Mouse (Mus musculus): ENCODE measurements around the gene Sgms1.
"Not testable (repeated sequence)": the region's sequence is repeated elsewhere in the genome, so short reads cannot be mapped to it uniquely, and the experiment has no call there.

Gene Sgms1

DNA sequence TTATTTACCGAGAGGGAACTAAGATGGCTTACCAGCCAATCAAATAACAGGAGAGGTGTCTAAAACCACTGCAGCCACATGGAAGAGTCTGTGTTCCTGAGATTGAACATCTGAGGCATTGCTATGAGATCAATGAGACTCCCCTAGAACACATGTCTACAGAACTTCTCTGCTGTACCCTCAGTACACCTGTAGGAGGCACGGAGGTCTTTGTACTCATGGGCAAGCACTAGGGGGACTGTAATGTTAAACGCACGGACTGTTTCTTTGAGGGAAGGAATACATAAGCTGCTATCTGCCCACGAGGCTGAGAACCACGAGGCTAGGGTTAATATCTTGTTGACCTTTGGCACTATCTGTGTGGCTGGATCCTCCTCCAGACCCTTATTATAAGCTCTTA, 237.0 kb downstream of the Sgms1 start:
- in situ Hi-C loops (cut with MboI, MseI) = no loop called here

- in situ Hi-C loops (cut with MboI, MseI) = no loop called here
Observed at GRCm38 (mm10) chr19:32148710-32149109, 240.8 kb downstream of the Sgms1 start.

GRCm38 (mm10) chr19:32142383-32142782, 247.1 kb downstream of the Sgms1 start:
- in situ Hi-C loops (cut with MboI, MseI) = no loop called here

- in situ Hi-C loops (cut with MboI, MseI) = no loop called here
Observed at GRCm38 (mm10) chr19:32138361-32139088, 251.0 kb downstream of the Sgms1 start.

DNA sequence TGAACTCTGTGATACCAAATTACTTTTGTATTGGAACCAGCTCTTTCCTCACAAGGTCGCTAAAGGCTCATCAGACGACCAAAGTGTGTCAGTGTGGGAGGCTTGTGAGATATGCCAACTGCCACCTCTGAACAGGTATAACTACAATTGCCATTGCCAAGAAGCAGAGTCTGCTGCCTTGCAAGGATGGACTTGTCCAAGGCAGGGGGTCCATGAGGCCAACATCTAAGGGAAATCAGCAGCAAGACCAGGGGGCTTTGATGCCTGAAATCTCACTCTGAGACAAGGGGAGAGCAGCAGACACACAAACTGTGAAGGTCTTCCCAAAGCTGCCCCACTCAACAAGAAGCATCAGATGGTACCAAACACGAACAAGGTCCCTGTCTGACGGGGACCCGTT, 251.6 kb downstream of the Sgms1 start:
- in situ Hi-C loops (cut with MboI, MseI) = no loop called here

- in situ Hi-C loops (cut with MboI, MseI) = no loop called here
Observed at GRCm38 (mm10) chr19:32136888-32137625, 252.5 kb downstream of the Sgms1 start.

DNA sequence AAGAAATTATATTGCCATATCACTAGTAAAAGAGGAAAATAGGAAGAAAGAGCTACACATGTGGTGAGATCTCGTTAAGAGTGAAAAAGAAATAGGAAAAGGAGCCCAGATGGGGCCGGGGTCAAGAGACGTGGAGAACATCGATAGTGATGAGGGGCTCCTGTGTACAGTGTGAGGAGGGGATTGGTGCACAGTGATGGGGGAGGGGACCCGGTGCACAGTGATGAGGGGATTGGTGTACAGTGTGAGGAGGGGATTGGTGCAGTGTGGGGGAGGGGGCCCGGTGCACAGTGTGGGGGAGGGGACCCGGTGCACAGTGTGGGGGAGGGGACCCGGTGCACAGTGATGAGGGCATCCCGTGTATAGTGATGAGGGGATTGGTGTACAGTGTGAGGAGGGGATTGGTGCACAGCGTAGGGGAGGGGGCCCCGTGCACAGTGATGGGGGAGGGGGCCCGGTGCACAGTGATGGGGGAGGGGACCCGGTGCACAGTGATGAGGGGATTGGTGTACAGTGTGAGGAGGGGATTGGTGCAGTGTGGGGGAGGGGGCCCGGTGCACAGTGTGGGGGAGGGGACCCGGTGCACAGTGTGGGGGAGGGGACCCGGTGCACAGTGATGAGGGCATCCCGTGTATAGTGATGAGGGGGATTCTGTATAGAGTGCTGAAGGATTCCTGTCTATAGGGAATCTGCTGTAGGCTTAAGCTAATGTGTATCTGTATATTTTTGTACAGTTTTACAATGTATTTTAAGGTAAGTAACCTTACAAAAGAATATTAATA, 257.6 kb downstream of the Sgms1 start:
- in situ Hi-C loops (cut with MboI, MseI) = not testable (repeated sequence)

- in situ Hi-C loops (cut with MboI, MseI) = no loop called here
Observed at GRCm38 (mm10) chr19:32129281-32129680, 260.2 kb downstream of the Sgms1 start.

GRCm38 (mm10) chr19:32127180-32127850, 262.2 kb downstream of the Sgms1 start:
- in situ Hi-C loops (cut with MboI, MseI) = no loop called here

GRCm38 (mm10) chr19:32124155-32124554, 265.4 kb downstream of the Sgms1 start:
- in situ Hi-C loops (cut with MboI, MseI) = no loop called here

DNA sequence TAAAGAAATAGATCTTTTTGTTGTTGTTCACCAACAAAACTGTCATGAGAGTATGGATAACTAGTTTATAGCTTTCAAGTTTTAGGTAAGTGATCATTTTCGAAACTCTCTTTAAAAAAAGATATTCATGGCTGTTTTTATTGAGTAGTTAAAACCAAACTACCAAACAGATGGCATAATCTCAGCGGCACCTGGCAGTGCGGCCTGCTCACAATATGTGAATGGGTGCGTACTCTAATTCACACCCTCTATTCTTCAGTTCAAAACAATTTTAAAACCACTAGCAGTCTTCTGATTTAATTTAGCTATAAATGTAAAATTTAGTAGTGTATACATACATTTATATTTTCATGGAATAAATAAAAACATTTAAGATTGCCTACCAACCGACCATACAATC, 266.3 kb downstream of the Sgms1 start:
- in situ Hi-C loops (cut with MboI, MseI) = no loop called here

- in situ Hi-C loops (cut with MboI, MseI) = no loop called here
Observed at GRCm38 (mm10) chr19:32120798-32121197, 268.7 kb downstream of the Sgms1 start.

GRCm38 (mm10) chr19:32119666-32120065, 269.8 kb downstream of the Sgms1 start:
- in situ Hi-C loops (cut with MboI, MseI) = no loop called here

DNA sequence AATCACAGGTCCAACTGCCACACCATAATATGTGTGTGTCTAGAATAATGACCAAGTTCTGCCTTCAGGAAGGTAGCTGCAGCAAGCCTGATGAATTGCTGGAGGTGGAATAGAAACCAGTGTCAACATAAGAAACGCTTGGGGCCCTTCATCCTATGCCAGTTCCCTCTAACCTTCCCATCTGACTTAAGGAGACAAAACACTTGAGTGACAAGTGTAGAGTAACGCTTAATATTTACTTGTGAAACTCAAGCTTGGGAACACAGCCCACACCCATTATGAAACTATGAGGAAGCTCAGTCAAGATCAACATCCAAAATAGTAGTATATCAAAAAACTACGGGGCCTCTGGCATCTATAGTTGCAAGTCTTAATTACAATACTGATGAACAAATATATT, 271.0 kb downstream of the Sgms1 start:
- in situ Hi-C loops (cut with MboI, MseI) = no loop called here

- in situ Hi-C loops (cut with MboI, MseI) = no loop called here
Observed at GRCm38 (mm10) chr19:32117484-32118018, 272.0 kb downstream of the Sgms1 start.

DNA sequence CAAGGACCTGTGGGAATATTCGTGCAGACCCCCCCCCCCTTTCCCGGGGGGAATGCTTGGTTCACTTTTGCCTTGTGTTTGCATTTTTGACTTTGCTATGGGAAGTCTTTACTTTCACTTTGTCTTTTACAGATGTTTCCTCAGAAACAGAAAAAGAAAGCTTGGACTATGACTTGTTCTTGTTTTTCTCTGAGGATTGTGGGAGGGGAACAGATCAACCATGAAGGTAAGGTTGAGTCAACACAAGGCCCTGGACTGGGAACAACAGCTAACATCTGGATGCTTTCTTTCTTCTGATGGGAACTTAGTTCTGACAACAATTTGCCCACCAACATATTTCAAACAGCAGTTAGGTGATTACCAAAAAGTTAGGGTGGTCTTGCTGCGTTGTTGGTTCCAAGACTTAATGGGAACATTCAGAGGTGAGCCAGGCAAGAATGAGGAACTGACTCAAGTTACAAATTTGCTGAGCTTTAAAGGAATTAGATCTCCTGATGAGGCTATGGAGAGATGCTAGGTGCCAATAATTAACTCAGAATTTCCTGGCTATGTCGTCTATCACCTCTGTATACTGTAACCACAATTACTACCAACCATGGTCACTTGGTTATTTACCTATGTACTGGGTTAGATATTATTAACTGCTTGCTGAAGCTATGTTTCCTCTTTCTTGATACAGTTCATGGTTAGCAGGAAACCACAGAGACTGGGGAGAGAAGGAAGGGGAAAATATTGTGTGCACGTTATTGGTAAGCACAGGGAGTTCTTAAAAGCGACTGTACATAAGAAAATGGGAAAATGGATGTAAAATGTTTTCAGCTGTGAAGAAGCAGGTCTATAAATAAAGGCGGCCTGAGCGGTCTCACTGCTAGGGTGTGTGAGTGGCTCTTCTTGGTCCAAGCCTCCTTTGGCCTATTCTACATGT, 277.4 kb downstream of the Sgms1 start:
- in situ Hi-C loops (cut with MboI, MseI) = no loop called here

- in situ Hi-C loops (cut with MboI, MseI) = no loop called here
Observed at GRCm38 (mm10) chr19:32107771-32108306, 281.7 kb downstream of the Sgms1 start, which contains the start of gene Asah2. Asah2 (minus strand) TSS chr19:32108211.

DNA sequence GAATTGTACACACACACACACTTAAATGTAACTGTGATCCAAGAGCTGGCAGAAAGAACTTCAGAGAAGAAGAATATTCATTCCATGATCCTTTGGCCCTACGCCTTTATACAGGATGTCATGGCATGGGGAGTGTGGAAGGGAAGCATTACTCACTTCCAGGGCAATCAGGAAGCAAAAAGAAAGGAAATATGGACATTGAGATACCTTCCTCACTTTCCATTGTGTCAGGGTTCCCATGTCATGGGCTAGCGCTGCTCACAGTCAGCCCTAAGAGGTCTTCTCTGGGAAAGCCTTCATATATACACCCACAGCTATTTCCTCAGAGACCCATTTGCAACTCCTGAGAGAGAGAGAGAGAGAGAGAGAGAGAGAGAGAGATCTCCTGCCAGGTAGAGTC, 282.8 kb downstream of the Sgms1 start:
- in situ Hi-C loops (cut with MboI, MseI) = no loop called here

- in situ Hi-C loops (cut with MboI, MseI) = no loop called here
Observed at GRCm38 (mm10) chr19:32104217-32104616, 285.3 kb downstream of the Sgms1 start.

DNA sequence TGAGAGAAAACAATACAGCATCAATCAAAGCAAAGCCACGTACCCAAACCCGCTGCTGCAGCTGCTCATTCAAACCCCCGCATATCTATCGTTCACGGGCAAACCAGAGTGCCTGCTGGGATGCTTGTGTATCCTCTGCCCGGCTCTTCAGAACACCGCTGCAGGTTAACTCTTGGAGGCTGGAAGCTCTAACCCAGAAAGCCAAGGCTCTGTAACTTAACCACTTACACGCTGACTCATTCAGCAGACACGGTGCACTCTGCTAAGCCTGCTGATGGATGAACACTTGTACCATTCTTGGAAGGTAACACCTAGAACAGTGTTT, 286.6 kb downstream of the Sgms1 start:
- in situ Hi-C loops (cut with MboI, MseI) = no loop called here

All from T-helper 1 cell (primary cell).